In genomic region chr17:27057517-27058055, GRCm38 (mm10) we compare ENCODE assay signal across 8 mouse cellular contexts. TPM values are rescaled to one million over a fixed set of nuclear protein-coding genes. Genes with fewer than 3 reads are reported as not detected.
A peak's percentile ranks its signal among the peaks of the same experiment; 100 is the strongest.
DNase-seq lines count a peak whose midpoint lies in the region; ATAC-seq and TF ChIP-seq lines count a peak whose summit lies in the region.

No protein-coding gene starts in this region.

- no peak for TF ChIP-seq CTCF in embryonic fibroblast, embryonic 13.5 days (IDR thresholded peaks at IDR 0.05; ENCODE audit: borderline replicate concordance, insufficient read depth, low read length)

- peak overlapping the region; percentile 97 for H3K4me2 ChIP-seq in liver, embryonic 11.5 days

- intact Hi-C loops in left cerebral cortex, postnatal 10 days (cut with DNase I) = no loop called here

- ATAC-seq in liver, embryonic 11.5 days (replicated peaks; ENCODE audit: low FRiP score) = no peak

- peak overlapping the region; percentile 58 for H3K9ac ChIP-seq in liver, embryonic 11.5 days (ENCODE audit: low read depth, low read length)

- peak overlapping the region; percentile 77 for H3K4me3 ChIP-seq in embryonic fibroblast, embryonic 13.5 days (ENCODE audit: insufficient read depth, low read length)
- peak overlapping the region; percentile 63 for H3K4me3 ChIP-seq in liver, embryonic 11.5 days (ENCODE audit: low read depth, low read length)

- peak overlapping the region; percentile 17; the same call in 1 of the 2 replicates for H3K27ac ChIP-seq in embryonic fibroblast, embryonic 13.5 days (ENCODE audit: insufficient read depth, low read length)
- no peak overlapping the region for H3K27ac ChIP-seq in liver, embryonic 11.5 days (ENCODE audit: low read depth, low read length)

- H3K36me3 ChIP-seq in liver, embryonic 11.5 days (ENCODE audit: control insufficient read depth, insufficient read depth, low read length) = no peaks in the 10 kb centered on the region

- H3K9me3 ChIP-seq in liver, embryonic 11.5 days (ENCODE audit: control insufficient read depth, low read length) = no peaks in the 10 kb centered on the region; the same call in 1 of the 2 replicates

- no peak for TF ChIP-seq POLR2A in embryonic fibroblast, embryonic 13.5 days (IDR thresholded peaks at IDR 0.05; ENCODE audit: low read depth, low read length)

- peaks cover 4% of the 10 kb centered on the region; the same call in 1 of the 2 replicates for H3K4me1 ChIP-seq in embryonic fibroblast, embryonic 13.5 days (ENCODE audit: control insufficient read depth, insufficient read depth, low read length)
- H3K4me1 ChIP-seq in liver, embryonic 11.5 days (replicated peaks; ENCODE audit: control insufficient read depth, insufficient read depth, low read length) = peaks cover 8% of the 10 kb centered on the region

- WGBS in liver, embryonic 11.5 days = 4% methylated on average over 24 of the region's 24 CpGs

- peak; percentile 49 for DNase-seq in cerebellum, adult 9-11 months
- DNase-seq in cerebellum, postnatal 25 days = no peak
- DNase-seq in 3134 (ENCODE audit: extremely low read depth, insufficient read length, low spot score) = peak; percentile 41
- peak; percentile 69 for DNase-seq in liver, embryonic 11.5 days (ENCODE audit: low spot score)
- peak; percentile 51 for DNase-seq in thymus, postnatal 14 days
- no peak for DNase-seq in left cerebral cortex, postnatal 10 days (ENCODE audit: extremely low spot score in 1 of 2, low spot score in 2 of 2)
- DNase-seq in kidney, postnatal 4 days = no peak

- H3K27me3 ChIP-seq in liver, embryonic 11.5 days (replicated peaks; ENCODE audit: control insufficient read depth, insufficient read depth, low read length) = peaks cover 32% of the 10 kb centered on the region

RNA-seq across cellular contexts. Expression of gene Itpr3, which starts 0.5 kb away (rescaled TPM):
- polyA plus RNA-seq in embryonic fibroblast, embryonic 13.5 days (2011; ENCODE audit: insufficient read length, low read depth, missing spikeins) = 15.7 and 31.1 TPM in 2 replicates
- polyA plus RNA-seq in liver, embryonic 11.5 days (2014; fragmentation: Nextera tagmentation; extraction: Ambion mirVana) = 1.8 and 2.0 TPM in 2 replicates
- total RNA-seq in left cerebral cortex, postnatal 10 days (2021) = 1 to 10 TPM; 2.1 to 2.9 TPM

RNA-seq across cellular contexts. Expression of gene Bak1, which starts 28.8 kb away (rescaled TPM):
- 106 and 114 TPM in 2 replicates for polyA plus RNA-seq in embryonic fibroblast, embryonic 13.5 days (2011; ENCODE audit: insufficient read length, low read depth, missing spikeins)
- 10.8 and 11.3 TPM in 2 replicates for polyA plus RNA-seq in liver, embryonic 11.5 days (2014; fragmentation: Nextera tagmentation; extraction: Ambion mirVana)
- 10 to 100 TPM; 29.7 to 32.1 TPM for total RNA-seq in left cerebral cortex, postnatal 10 days (2021)

Comparison
In these comparisons a context has a peak if more than half of its experiments do, and no peak if none do; other contexts are left out.
1. DNase-seq: peak in cerebellum, adult 9-11 months (single experiment), 3134 (single experiment), liver, embryonic 11.5 days (single experiment) and thymus, postnatal 14 days (single experiment); none in cerebellum, postnatal 25 days (0 of 2), left cerebral cortex, postnatal 10 days (0 of 2) and kidney, postnatal 4 days (0 of 2).